Mouse (Mus musculus) cortical plate, adult 2 months (tissue): ENCODE data around the gene Sytl3.

Source experiments
- CTCF ChIP-seq: fragments of 200-500 bp; IDR thresholded peaks from 2 replicates; pipeline ENCODE4 v1.5.1; 2011; ENCODE audit warnings: mild to moderate bottlenecking, control low read depth, low read length; ENCODE audit not compliant: insufficient read depth; ENCODE audit errors: extremely low read depth
- POLR2A ChIP-seq: fragments of 200-500 bp; IDR thresholded peaks from 2 replicates; pipeline ENCODE4 v1.6.1; 2011; ENCODE audit warnings: mild to moderate bottlenecking, low read length, control low read depth; ENCODE audit not compliant: insufficient read depth; ENCODE audit errors: extremely low read depth

- no peak for TF ChIP-seq CTCF
- no peak for TF ChIP-seq POLR2A
Observed at GRCm38 (mm10) chr17:6745975-6746374, 87.1 kb downstream of the Sytl3 start.
